Mouse (Mus musculus): ENCODE measurements at regions not wholly inside any gene's neighbourhood (a gene's known extent, or its start where the extent isn't known, plus 50 kb on each side); places are given as distances from the start of the nearest gene placed in this dataset.
"Not testable (repeated sequence)": the region's sequence is repeated elsewhere in the genome, so short reads cannot be mapped to it uniquely, and the experiment has no call there.

DNA sequence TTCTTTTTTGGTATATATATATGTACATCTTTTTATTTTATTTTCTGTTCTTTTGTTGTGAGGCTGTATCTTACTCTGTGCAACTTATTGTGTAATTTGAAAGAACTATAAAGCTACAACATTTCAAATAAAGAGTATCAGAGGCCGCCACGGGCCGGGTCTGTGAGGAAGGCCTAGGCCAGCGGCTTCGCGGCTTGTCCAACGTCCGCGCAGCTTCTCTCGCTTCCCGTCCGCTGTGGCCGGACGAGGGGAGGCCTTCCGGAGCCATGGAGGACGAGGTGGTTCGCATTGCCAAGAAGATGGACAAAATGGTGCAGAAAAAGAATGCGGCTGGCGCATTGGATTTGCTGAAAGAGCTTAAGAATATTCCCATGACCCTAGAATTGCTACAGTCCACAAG, 167.4 kb downstream of the Kif21a start:
- not testable (repeated sequence) for DNase-seq

DNA sequence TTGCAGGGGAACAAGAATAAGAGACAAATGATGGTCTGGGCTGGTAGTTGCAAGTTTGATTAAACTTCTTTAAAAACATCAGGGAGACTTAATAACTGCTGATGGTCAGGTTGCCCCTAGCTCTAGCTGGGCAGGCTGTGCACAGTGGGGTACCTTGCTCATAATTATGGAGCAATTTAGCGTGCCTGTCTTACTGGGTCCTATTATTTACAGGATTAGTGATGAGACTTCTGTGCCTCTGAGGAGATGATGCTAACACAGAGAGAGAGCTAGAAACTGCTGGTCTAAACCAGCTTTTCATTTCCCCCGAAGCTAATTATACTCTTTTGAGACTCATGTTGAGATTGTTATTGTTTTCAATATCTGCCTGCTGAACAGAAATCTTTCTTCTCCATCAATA, 180.3 kb downstream of the Kif21a start:
- no peak for DNase-seq

DNA sequence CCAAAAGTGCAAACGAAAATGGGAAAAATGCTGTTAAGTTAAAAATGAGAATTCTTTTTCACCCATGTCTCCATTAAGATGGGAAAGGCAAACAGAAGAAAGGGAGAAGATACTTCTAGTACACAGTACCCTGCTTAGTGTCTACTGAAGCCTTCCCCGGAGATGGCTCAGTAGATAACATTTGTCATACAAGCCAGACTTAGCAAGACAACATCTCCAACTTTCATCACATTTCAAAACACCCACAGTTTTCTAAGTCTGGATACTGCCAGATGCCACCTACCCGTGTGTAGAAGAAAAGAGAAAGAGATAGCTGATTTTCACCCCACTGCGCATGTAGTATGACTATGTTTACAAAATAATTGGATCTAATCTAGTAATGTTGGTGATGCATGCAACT, 174.5 kb upstream of the Cpne8 start:
- not testable (repeated sequence) for DNase-seq

DNA sequence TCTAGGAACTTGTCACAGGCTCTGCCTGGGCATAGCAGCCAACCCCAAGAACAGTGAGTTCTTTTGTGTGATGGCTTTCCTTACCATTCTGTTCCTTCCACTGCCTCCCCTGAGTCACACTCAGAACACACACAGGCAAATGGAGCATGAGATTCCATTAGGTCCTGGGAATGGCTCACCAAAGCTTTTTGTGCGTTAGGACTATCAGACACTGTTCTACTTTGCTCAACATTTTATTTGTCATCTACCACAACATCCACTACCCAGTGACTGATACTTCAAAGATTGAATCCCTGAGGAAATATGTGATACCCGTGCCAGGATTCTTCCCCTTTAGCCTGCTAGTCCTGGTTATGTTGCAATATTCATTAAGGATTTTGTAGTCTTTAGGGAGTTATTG, 172.8 kb upstream of the Cpne8 start:
- DNase-seq, result no peak

DNA sequence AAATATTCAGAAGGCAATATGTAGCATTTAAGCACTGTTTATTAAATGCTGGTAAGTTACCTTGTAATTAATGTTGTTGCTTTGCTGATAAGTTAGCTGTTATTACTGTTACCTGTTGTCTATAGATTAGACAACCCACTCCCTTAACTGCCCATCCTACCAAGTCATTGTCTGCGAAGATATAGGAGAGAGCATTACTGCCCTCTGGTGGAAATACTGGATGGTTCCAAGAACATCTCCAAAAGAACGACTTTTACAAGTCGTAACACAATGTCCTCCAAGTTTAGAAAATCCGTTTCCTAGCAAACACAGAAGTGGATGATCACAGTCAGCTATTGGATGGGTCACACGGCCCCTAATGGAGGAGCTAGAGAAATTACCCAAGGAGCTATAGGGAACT, 162.2 kb upstream of the Cpne8 start:
- DNase-seq, result peak; percentile 76

DNA sequence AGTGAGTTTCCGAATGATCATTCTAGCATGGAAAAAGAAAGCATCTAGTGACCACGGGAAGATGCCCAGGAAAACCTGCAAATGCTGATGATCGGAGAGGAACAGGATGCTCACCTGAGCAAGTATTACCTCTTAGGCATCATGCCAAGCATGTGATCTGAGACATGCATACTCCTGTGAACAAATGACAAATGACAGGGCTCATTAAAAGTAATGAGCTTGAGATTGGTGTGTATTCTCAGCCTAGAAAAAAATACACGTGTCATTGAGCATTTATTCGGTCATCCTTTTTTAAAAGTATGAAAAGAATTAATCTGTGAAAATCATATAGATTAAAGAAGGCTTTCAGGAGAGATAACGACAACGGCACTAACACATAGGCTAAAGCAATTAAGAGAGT, 156.4 kb upstream of the Cpne8 start:
- no peak for DNase-seq

DNA sequence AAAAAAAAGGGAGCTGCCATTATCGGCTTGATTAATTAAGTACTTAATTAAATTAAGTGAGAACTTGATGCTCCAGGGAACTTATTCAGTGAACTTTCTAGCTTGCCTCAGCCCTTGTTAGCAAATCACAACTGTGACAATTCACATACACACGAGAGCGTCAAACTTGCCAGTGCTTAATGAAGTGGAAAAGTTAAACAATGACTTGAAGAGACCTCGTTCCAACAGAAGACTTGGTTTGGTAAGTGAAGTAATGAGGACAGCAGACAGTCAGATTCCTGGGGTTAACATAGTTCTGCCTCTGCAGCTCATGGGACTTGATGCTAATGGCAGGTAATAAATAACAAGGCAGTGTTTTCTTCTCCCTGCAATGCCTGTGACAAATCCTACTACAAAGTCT, 148.6 kb upstream of the Cpne8 start:
- DNase-seq, result peak; percentile 52

DNA sequence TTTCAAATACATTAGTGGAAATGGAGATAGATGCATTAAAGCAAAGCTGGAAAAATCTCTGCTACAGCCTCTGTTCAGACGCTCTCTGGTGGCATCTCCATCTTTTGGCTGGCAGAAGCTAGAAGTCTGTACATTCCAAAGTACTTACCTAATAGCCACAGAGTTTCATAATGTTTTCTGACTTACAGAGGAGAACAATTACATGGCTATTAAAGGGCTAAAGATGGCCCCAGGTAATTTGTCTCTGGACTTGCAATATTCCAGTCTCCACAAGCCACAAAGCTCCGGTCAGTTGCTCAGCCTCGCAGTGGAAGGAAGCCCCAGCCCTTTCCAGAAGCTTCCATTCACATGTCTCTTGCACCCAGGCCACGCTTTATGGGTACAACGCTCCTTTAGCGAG, 143.1 kb upstream of the Cpne8 start:
- DNase-seq, result no peak

DNA sequence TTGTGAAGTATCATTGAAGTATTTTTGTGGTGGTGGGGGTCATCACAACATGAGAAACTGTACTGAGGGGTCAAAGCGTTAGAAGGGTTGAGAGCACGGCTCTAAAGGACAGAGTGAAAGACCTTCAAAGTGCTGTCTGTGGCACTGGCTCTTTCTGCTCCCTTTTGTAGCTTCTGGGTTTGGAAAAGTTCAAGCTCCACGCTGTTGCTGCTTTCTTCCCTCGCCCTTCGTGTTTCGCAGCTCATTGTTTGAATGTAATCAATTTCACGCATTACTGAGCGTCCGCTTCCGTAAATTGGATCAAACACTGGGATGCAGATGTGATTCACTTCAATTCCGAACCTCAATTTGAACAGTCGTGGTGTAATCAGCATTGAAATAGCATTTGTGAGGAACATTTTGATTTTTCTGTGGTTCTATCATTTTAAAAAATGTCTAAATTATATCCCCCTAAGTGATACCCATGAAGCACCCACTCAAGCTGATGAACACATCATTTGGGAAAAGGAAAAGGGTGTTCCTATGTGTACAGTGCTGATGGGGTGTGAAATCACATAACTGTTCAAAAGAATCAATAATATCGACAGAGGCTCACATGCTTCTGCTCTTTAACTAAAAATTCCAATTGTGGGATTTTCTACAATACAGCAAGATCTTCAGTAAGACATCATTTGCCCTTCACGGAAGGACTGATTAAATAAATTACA, 140.9 kb upstream of the Cpne8 start:
- peak; percentile 53 for DNase-seq

DNA sequence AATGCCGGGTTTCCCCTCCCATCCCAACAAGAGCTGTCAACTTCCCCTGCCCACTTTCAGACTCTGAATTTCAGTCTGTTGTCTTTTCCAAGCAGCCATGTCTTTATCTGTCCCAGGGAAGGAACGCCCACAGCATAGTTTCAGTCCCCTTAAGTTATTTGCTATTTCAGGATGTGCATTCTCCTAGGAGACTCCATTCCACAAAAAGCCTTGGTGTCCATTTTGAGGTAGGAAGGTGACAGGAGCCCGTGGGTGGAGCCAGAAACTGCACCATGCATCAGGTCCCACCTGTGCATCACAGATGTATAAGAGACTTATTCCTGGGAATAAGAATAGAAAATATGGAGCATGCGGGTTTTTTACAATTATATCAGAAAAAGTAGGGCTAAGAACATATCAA, 138.9 kb upstream of the Cpne8 start:
- DNase-seq, result no peak

DNA sequence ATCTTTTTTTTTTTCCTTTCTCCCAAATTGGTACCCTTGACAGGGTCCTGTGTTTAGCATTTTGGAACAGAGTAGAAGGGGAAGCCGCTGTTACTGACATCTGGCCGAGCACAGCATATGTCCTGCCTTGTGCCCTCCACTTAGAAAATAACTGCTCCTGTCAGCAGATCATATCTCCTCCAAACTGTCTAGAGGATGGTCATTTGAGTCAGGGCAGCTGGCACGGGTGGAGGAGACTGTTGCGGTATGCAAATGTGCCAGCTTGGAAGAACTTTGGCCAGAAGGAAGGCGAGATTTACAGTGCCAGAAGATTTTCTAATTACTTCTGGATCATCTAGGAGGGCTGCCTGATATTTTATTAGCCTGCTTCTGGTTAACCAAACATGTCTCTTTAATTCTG, 134.7 kb upstream of the Cpne8 start:
- DNase-seq, result no peak

DNA sequence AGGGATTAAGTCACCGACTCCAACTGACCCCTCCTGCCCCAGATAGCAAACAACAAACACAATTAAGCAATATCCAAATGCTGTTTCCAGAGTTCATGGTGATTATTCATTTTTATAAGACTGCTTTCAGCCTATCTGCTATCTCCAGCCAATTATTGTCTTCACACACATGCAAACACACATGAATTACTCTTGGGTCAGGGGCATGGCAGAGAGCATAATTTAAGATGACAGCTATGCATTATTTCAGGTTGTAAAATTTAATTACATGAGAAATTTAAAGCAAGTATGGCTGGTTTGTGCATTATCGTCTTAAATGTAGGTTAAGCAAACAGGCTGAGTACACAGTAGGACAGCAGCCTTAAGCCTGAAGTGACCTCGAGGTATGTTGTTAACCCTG, 131.1 kb upstream of the Cpne8 start:
- no peak for DNase-seq

DNA sequence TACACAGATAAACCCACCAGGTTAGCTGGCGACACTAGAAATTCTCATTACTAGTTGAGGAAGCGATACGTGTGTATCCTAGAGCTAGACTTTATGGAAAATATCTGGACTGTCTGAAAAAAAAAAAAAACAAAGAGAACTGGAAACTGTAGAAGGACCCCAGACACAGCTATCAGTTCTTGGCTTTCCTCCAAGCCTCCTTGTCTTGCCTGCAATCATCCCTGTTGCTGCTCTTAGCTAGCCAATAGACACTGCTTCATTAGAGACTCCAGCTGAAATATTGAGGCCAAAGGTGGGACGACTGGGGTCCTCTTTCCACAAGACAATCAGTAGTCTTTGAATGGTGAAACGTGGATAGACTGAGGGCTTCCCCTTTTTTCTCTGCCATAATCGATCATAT, 129.0 kb upstream of the Cpne8 start:
- no peak for DNase-seq

DNA sequence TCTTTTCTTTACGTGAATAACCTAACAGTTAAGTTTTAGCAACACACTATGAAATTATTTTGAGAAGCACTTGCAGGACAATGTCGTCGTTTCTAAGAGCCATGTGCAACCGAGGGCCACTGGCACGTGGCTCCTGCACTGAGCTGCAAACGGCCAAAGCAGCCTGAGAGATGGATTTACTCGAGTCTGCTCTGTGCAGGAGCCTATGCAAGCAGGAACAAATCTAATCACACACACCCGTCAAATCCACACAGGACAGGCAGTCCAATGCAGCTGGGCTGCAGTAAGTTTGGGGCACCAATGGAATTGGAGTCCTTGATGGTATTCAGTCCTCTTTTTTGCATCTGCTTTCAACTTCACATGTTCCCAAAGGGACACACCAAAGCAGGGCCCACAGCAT, 118.8 kb upstream of the Cpne8 start:
- DNase-seq, result no peak

DNA sequence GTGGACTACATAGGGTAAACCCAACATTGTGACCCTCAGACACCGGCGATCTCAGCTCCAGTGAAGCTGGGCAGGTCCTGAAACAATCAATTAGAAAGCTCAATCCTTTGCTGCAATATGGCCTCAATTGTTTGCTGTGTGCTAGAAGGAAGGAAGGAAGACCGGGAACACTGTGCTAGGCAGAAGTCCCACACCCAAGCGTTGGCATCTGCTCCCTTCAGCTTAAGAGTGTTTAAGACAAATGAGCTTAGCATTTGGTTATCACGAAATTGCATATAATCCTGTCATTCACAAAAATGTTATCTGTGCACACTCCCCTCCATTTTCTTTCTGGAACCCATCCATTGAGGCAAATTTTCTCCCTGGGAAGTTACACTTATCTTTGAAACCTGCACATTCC, 110.7 kb upstream of the Cpne8 start:
- no peak for DNase-seq

DNA sequence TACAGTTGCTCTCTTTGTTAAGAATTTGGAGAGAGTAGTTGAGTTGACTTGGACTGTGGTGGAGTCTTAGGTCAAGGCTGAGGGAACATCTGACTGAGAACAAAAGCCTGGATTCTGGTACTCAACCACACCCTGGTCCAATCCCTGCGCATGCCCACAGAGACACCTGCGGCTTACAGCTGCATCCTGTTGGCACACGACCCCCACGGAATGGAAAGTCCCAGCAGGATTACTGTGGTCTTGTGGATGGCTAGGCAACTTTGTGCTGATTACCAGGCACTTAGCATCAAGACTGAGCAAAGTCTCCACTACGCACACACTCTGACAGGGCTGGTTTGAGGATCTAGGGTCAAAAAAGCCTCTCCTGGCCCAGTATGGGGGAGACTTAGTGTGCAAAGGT, 105.5 kb upstream of the Cpne8 start:
- no peak for DNase-seq

DNA sequence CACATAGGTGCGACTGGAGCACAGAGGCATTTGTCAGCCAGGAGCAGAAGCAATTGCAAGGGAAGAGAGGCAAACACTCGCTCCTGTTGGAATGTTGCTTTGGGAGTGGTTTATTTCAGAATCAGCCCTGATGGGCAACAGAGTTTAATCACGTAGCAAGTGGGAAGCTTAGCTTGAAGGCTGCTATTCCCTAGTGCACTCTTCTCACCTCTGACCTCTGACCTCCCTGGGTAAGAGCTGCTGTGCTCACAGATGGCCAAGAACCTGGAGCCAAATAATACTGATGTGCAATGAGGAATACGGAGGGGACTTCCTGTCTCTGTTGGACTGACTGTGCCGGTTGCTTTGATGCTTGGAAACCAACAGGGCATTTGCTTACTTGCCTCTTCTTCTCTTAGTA, 88.3 kb upstream of the Cpne8 start:
- peak; percentile 33 for DNase-seq

DNA sequence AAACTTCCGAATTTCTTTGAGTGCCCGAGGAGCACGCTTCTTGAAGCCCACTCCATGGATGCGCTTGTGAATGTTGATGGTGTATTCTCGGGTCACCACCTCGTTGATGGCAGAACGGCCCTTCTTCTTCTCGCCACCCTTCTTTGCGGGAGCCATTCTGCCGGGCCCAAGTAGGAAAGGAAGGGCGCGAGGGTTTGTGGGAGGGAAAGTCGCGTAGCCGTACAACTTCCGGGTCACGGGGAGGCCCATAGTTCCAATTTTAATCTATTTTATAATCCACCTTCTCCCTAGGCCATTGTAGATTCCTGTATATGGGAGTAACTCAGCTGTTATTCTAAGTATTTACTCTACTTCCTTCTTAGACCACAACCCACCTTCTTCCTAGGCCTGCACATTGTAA, 85.3 kb upstream of the Cpne8 start:
- not testable (repeated sequence) for DNase-seq

DNA sequence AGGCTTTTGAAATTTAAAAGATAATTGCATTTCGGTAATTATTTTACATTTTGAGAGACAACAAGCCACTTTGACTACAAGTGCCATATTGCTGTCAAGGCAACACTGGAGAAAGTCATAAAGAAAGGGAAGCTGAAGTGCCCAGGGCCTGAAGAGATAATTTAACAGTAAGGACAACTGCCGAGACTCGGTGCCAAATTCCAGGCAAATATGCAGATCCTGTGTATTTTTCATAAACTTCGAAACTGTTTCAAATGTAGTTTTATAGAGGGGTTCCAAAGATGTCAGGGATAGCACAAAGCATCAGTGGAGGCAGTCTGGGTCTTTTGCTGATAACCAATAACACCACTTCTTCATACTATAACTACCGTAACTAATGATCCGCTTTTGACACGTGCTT, 54.7 kb upstream of the Cpne8 start:
- DNase-seq, result no peak
